ENCODE assay signal across 16 mouse cellular contexts in genomic region chr6:73878662-73879061, GRCm38 (mm10).
"Had no signal": no experiment of that assay in that cellular context is flagged by ENCODE, and none has a peak within 500 bp of the region (broad histone marks: within the 10 kb centered on the region; RNA-seq: fewer than 3 reads in every experiment).

No protein-coding gene starts in this region.

- DNase-seq: lung, adult 2 months; lung, postnatal 14 days; lung, postnatal 36 days; right cerebral cortex, postnatal 14 days; thymus, adult 2 months; thymus, postnatal 36 days had no signal

- H3K9me3 ChIP-seq: lung, embryonic 15.5 days; midbrain, embryonic 15.5 days; neural tube, embryonic 12.5 days; stomach, embryonic 15.5 days had no signal

- H3K27me3 ChIP-seq: lung, embryonic 15.5 days; megakaryocyte, embryonic 14.5 days; midbrain, embryonic 13.5 days; midbrain, embryonic 15.5 days; neural tube, embryonic 12.5 days; stomach, embryonic 15.5 days had no signal

- H3K9ac ChIP-seq: lung, embryonic 15.5 days; midbrain, embryonic 13.5 days; midbrain, embryonic 15.5 days; neural tube, embryonic 12.5 days; stomach, embryonic 15.5 days had no signal

- H3K4me2 ChIP-seq: lung, embryonic 15.5 days; midbrain, embryonic 11.5 days; midbrain, embryonic 13.5 days; midbrain, embryonic 15.5 days; neural tube, embryonic 12.5 days; stomach, embryonic 15.5 days had no signal

- H3K36me3 ChIP-seq: lung, embryonic 15.5 days; midbrain, embryonic 13.5 days; midbrain, embryonic 15.5 days; neural tube, embryonic 12.5 days; stomach, embryonic 15.5 days had no signal

- H3K4me3 ChIP-seq: lung, embryonic 15.5 days; megakaryocyte, embryonic 14.5 days; midbrain, embryonic 13.5 days; midbrain, embryonic 15.5 days; neural tube, embryonic 12.5 days; stomach, embryonic 15.5 days had no signal

- H3K4me1 ChIP-seq: lung, embryonic 15.5 days; megakaryocyte, embryonic 14.5 days; midbrain, embryonic 13.5 days; midbrain, embryonic 15.5 days; neural tube, embryonic 12.5 days; stomach, embryonic 15.5 days had no signal

- H3K27ac ChIP-seq: lung, embryonic 15.5 days; macrophage; midbrain, embryonic 13.5 days; midbrain, embryonic 15.5 days; neural tube, embryonic 12.5 days; stomach, embryonic 15.5 days; stomach, postnatal 0 days had no signal

- ATAC-seq: lung, postnatal 0 days; midbrain, embryonic 13.5 days; midbrain, embryonic 15.5 days had no signal
